Mouse (Mus musculus) cerebellum, adult 2 months (tissue): ENCODE data around the gene Mafg. TPM values are rescaled to one million over a fixed set of nuclear protein-coding genes. Genes with fewer than 3 reads are reported as not detected.
"Not testable (repeated sequence)": the region's sequence is repeated elsewhere in the genome, so short reads cannot be mapped to it uniquely, and the experiment has no call there.

Experiments
- DNase-seq, 2 experiments: peaks; one replicate each; pipeline ENCODE4 v3.0.0; 2021
- H3K27ac ChIP-seq: fragments of 200-500 bp; 2 replicates; pipeline ENCODE4 v1.5.1; 2012; ENCODE audit warnings: low read length, control low read depth, inconsistent platforms; ENCODE audit not compliant: insufficient read depth
- H3K27me3 ChIP-seq: fragments of 200-500 bp; 2 replicates; pipeline ENCODE4 v1.6.1; 2012; ENCODE audit warnings: inconsistent platforms, mild to moderate bottlenecking, low read length, moderate library complexity; ENCODE audit not compliant: control insufficient read depth, insufficient read depth
- H3K4me1 ChIP-seq: fragments of 200-500 bp; 2 replicates; pipeline ENCODE4 v1.6.1; 2011; ENCODE audit warnings: low read length; ENCODE audit not compliant: control insufficient read depth, insufficient read depth
- H3K4me3 ChIP-seq: fragments of 200-500 bp; replicated peaks from 2 replicates; pipeline ENCODE3; 2011; ENCODE audit warnings: mild to moderate bottlenecking, low read depth, low read length, control low read depth; ENCODE audit not compliant: insufficient read depth
- CTCF ChIP-seq: fragments of 200-500 bp; IDR thresholded peaks from 2 replicates; pipeline ENCODE4 v1.5.1; 2011; ENCODE audit warnings: low read depth, mild to moderate bottlenecking, control low read depth, low read length, moderate library complexity, borderline replicate concordance; ENCODE audit not compliant: insufficient read depth
- POLR2A ChIP-seq: fragments of 200-500 bp; IDR thresholded peaks from 2 replicates; pipeline ENCODE4 v1.6.1; 2011; ENCODE audit warnings: low read length, control low read depth, borderline replicate concordance; ENCODE audit not compliant: insufficient read depth
- WGBS: fragments of 180-500 bp; shearing (Covaris S2); methylation state at CpG from one replicate; pipeline ENCODE4 v1.1.7; 2018; 5-methylcytosine and 5-hydroxymethylcytosine counted together
- polyA plus RNA-seq: library from polyadenylated mRNA; depleted of rRNA; stranded (reverse); fragments of >200 nt; gene quantifications from 2 replicates; pipeline ENCODE4 v1.2.3, GENCODE M21; 2012

Mafg gene
- polyA plus RNA-seq, 1 experiment, result 65.3 TPM

DNA sequence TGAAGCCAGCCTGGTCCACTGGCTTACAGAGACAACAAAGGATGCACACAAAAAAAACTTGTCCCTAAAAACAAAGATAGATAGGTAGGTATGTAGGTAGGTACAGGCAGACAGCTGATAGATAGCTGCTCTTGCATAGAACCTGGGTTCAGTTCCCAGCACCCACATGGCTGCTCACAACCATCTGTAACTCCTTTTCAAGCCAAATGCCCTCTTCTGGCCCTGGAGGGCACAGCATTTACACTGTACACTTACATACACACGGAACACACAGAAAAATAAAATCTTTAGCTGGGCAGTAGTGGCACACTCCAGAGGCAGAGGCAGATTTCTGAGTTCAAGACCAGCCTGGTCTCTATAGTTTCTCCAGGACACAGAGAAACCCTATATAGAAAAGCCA is 49.5 kb downstream of the Mafg start:
- H3K27me3 ChIP-seq, result no peaks in the 10 kb centered on the region
- no peak for DNase-seq
- H3K27ac ChIP-seq, result no peak overlapping the region
- H3K4me1 ChIP-seq, result peaks cover 13% of the 10 kb centered on the region
- H3K4me3 ChIP-seq, result no peak overlapping the region
- TF ChIP-seq CTCF (no peak), POLR2A (no peak)
- 94% methylated on average over 1 of the region's 1 CpGs for WGBS

DNA sequence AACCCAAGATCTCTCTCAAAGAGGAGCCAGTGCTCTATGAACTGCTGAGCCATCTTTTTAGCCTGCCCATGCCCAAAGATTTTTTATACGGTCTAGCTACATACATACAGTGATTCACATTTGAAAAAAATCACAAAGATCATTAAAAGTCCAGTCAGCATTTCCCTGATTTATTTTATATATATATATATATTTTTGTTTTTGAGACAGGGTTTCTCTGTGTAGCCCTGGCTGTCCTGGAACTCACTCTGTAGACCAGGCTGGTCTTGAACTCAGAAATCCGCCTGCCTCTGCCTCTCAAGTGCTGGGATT is 50.5 kb downstream of the Mafg start:
- not testable (repeated sequence) for DNase-seq, H3K4me3 ChIP-seq, H3K27ac ChIP-seq, H3K27me3 ChIP-seq
- peaks cover 13% of the 10 kb centered on the region for H3K4me1 ChIP-seq
- WGBS, result 91% methylated on average over 2 of the region's 2 CpGs

DNA sequence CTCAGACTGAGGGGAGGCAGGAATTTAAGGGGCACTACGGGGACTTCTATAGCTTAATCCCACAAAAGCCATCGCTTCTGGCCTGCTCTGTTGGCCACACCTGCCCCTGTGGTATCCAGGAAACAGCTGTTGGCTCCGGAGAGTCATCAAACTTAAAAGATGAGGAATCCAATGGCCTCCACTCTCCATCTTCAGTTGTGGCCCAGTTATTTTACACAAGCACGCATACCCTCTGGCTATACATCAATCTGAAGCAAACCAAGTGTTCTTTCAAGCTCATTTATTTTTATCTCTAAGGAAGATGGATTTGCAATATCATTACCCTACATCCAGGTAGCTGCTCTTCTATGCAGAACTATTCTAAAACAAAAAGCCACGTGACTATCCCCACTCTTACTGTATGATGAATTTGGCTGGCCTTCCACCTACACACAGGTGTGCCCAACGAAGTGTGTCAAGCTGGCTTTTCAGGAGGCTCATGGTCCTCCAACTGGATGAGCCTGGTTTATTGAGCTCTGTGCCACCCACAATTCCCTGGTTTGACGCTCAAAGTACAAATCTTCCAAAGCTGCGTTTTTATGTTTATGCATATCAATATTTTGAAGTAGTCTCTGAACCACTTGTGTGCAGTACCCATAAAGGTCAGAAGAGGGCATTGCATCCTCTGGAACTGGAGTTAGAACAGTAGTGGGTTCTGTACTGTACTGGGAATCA is 51.0 kb downstream of the Mafg start:
- TF ChIP-seq CTCF (peak; percentile 37; the same call in 1 of the 2 replicates), POLR2A (no peak)
- Histone ChIP-seq H3K4me3 (peak overlapping the region; percentile 73), H3K27me3 (no peaks in the 10 kb centered on the region), H3K4me1 (peaks cover 13% of the 10 kb centered on the region), H3K27ac (peak overlapping the region; percentile 88)
- 65% methylated on average over 8 of the region's 8 CpGs for WGBS
- peak in 1 of 2 experiments; percentile 31 for DNase-seq

- Histone ChIP-seq H3K27me3 (no peaks in the 10 kb centered on the region), H3K4me3 (peak within 1 kb of the TSS; percentile 73), H3K27ac (peak within 1 kb of the TSS; percentile 88), H3K4me1 (peaks cover 13% of the 10 kb centered on the region)
- DNase-seq, result peak; percentile 89 to 91
- TF ChIP-seq CTCF (peak; percentile 28; the same call in 1 of the 2 replicates), POLR2A (peak; percentile 86)
- 3% methylated on average over 73 of the region's 75 CpGs for WGBS
These were observed 51.7 kb downstream of the Mafg start, which contains the start of gene Arhgdia for GRCm38 (mm10) chr11:120581490-120582267. Gene Arhgdia (minus strand): TSS chr11:120581624.

DNA sequence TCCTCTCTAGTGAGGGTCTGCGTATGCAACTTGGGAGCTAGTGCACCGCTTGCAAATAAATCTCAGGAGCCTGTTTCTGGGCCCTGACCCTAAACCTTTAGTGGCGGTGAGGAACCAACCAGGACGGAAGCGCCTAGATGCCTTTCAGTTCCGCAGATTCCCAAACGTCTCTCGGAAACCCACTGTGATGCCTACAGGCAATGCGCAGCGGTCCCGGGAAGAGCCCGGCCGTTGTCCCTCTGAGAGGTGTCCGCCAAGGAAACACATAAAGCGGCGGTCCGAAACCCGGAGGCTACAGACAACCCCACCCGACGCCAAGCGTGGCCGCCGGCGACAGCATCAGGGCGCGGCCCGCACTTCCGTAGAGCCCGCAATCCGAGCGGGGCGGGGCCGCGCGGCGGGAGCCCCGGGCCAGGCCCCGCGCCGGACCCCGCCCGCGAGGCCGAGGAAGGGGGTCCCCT is 52.5 kb downstream of the Mafg start:
- peak overlapping the region; percentile 73 for H3K4me3 ChIP-seq
- peak; percentile 52 to 55 for DNase-seq
- peaks cover 13% of the 10 kb centered on the region for H3K4me1 ChIP-seq
- peak overlapping the region; percentile 46; the same call in 1 of the 2 replicates for H3K27ac ChIP-seq
- no peaks in the 10 kb centered on the region for H3K27me3 ChIP-seq
- TF ChIP-seq CTCF (no peak), POLR2A (no peak)
- WGBS, result under 1% methylated on average over 33 of the region's 44 CpGs

DNA sequence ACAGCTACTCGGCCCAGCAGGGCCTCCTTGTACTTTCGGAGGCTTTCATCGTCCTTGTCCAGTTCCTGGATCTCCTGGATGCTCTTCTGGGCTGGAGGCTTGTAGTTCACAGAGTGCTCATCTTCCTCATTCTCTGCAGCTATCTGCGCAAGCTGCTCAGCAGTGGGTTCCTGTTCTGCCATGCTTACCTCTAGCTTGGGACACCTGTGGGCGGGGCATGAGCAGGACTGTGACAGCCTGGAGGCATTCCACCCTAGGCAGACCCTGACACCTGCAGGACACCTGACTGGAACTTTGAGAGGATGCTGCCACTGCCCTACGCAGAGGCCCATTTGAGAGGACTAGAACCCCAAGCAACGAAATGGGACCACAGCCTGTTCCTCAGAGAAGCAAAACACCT is 53.2 kb downstream of the Mafg start:
- WGBS, result 18% methylated on average over 7 of the region's 7 CpGs
- peak overlapping the region; percentile 46; the same call in 1 of the 2 replicates for H3K27ac ChIP-seq
- peak; percentile 30 to 41 for DNase-seq
- TF ChIP-seq POLR2A (no peak), CTCF (no peak)
- no peaks in the 10 kb centered on the region for H3K27me3 ChIP-seq
- H3K4me1 ChIP-seq, result peaks cover 13% of the 10 kb centered on the region
- peak overlapping the region; percentile 73 for H3K4me3 ChIP-seq

GRCm38 (mm10) chr11:120579316-120580107 is 53.9 kb downstream of the Mafg start:
- no peaks in the 10 kb centered on the region for H3K27me3 ChIP-seq
- whole genome bisulfite sequencing, result 54% methylated on average over 15 of the region's 15 CpGs
- H3K4me3 ChIP-seq, result peak overlapping the region; percentile 73
- H3K27ac ChIP-seq, result 0 out of 2 replicates have a peak overlapping the region, but pooled peaks have one; percentile 46
- peak; percentile 69 to 83 for DNase-seq
- peak; percentile 82 for TF ChIP-seq CTCF
- no peak for TF ChIP-seq POLR2A
- H3K4me1 ChIP-seq, result peaks cover 13% of the 10 kb centered on the region
